ENCODE assay signal across 10 mouse cellular contexts in the genomic region with DNA sequence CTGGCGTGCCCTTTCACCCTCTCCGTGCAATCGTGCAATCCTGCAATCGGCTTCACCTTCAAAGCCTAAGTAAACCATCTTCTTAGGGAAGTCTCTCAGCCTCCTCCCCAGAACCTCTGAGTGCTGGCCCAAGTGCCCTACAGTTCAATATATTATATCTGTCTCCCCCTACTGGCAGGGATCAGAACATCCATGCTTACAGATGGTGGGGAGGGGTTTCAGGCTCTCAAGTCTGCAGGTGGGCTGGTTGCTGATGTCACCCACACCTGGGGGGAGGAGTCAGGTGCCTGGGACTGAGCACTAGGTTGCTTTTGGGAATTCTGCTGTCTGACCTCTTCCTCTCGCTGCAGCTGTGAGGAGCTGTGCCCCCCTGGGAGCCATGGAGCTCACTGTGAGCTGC.
A peak's percentile ranks its signal among the peaks of the same experiment; 100 is the strongest.
DNase-seq lines count a peak whose midpoint lies in the region; ATAC-seq and TF ChIP-seq lines count a peak whose summit lies in the region.
"Had no signal": no experiment of that assay in that cellular context is flagged by ENCODE, and none has a peak within 500 bp of the region (broad histone marks: within the 10 kb centered on the region; RNA-seq: fewer than 3 reads in every experiment).

No protein-coding gene starts in this region.

- H3K36me3 ChIP-seq in heart, embryonic 14.5 days (ENCODE audit: control insufficient read depth, insufficient read depth, low read length): no peaks in the 10 kb centered on the region
- H3K36me3 ChIP-seq in heart, embryonic 10.5 days: no peaks in the 10 kb centered on the region
- peaks cover 0 to 6% of the 10 kb centered on the region in 2 experiments; a peak in 2 of 4 replicates for H3K36me3 ChIP-seq in MEL (ENCODE audit: control insufficient read depth in 1 of 2, insufficient read depth in 2 of 2, low read length in 2 of 2)
- H3K36me3 ChIP-seq in midbrain, postnatal 0 days (ENCODE audit: insufficient read depth, low read length): no peaks in the 10 kb centered on the region
- H3K36me3 ChIP-seq: embryonic facial prominence, embryonic 15.5 days had no signal

- no peak for TF ChIP-seq POLR2A in MEL (IDR thresholded peaks at IDR 0.05; ENCODE audit: control insufficient read depth in 1 of 2, insufficient read depth in 1 of 2, low read depth in 1 of 2, low read length in 2 of 2, poor library complexity in 1 of 2)

- peaks cover 28% of the 10 kb centered on the region for H3K27me3 ChIP-seq in heart, embryonic 14.5 days (ENCODE audit: control insufficient read depth, insufficient read depth, low read length)
- H3K27me3 ChIP-seq in heart, embryonic 10.5 days (ENCODE audit: insufficient read depth, poor library complexity, severe bottlenecking): peaks cover 69% of the 10 kb centered on the region
- no peaks in the 10 kb centered on the region for H3K27me3 ChIP-seq in MEL (ENCODE audit: control insufficient read depth in 1 of 2, insufficient read depth in 2 of 2, low read length in 2 of 2)
- H3K27me3 ChIP-seq in midbrain, postnatal 0 days (ENCODE audit: insufficient read depth, low read length): no peaks in the 10 kb centered on the region

- no peak overlapping the region for H3K4me3 ChIP-seq in heart, embryonic 14.5 days (ENCODE audit: control insufficient read depth in 1 of 2, insufficient read depth in 1 of 2, low read depth in 1 of 2, low read length in 2 of 2)
- no peak overlapping the region for H3K4me3 ChIP-seq in heart, embryonic 10.5 days
- no peak overlapping the region for H3K4me3 ChIP-seq in MEL (ENCODE audit: control insufficient read depth in 1 of 2, insufficient read depth in 1 of 2, low read depth in 2 of 2, low read length in 2 of 2)
- no peak overlapping the region for H3K4me3 ChIP-seq in midbrain, postnatal 0 days (ENCODE audit: low read depth, low read length)
- H3K4me3 ChIP-seq: embryonic facial prominence, embryonic 15.5 days; megakaryocyte, embryonic 14.5 days had no signal

- no peak overlapping the region for H3K27ac ChIP-seq in heart, embryonic 14.5 days (replicated peaks in 1 of 2; ENCODE audit: control insufficient read depth in 1 of 2, insufficient read depth in 1 of 2, low read depth in 2 of 2, low read length in 2 of 2)
- H3K27ac ChIP-seq in heart, embryonic 10.5 days: no peak overlapping the region
- H3K27ac ChIP-seq in MEL (ENCODE audit: control insufficient read depth, low read depth, low read length): no peak overlapping the region
- no peak overlapping the region for H3K27ac ChIP-seq in midbrain, postnatal 0 days (ENCODE audit: low read depth, low read length)
- H3K27ac ChIP-seq: embryonic facial prominence, embryonic 15.5 days had no signal

- 13% methylated on average over 5 of the region's 5 CpGs for WGBS in heart, embryonic 14.5 days
- 16% methylated on average over 5 of the region's 5 CpGs for WGBS in heart, embryonic 10.5 days
- 10% methylated on average over 5 of the region's 5 CpGs for WGBS in midbrain, postnatal 0 days

- H3K4me2 ChIP-seq in heart, embryonic 14.5 days (ENCODE audit: low read length): no peak overlapping the region
- H3K4me2 ChIP-seq in midbrain, postnatal 0 days (ENCODE audit: low read depth, low read length, poor library complexity, severe bottlenecking): no peak overlapping the region
- H3K4me2 ChIP-seq: embryonic facial prominence, embryonic 15.5 days had no signal

- TF ChIP-seq CTCF in MEL (IDR thresholded peaks at IDR 0.05 in 2 of 3, conservative IDR thresholded peaks at IDR 0.05 in 1 of 3; ENCODE audit: control insufficient read depth in 1 of 3, insufficient read depth in 1 of 3, low read depth in 2 of 3, low read length in 3 of 3, poor library complexity in 1 of 3, severe bottlenecking in 1 of 3): peak; percentile 51 to 74 (median 61)
- peak; percentile 78 for TF ChIP-seq CTCF in midbrain, postnatal 0 days (IDR thresholded peaks at IDR 0.05)

- 0 out of 4 replicates have a peak, but pooled peaks cover 0 to 4% of the 10 kb centered on the region in 2 experiments for H3K4me1 ChIP-seq in heart, embryonic 14.5 days (ENCODE audit: control insufficient read depth in 2 of 2, insufficient read depth in 2 of 2, low read length in 2 of 2)
- peaks cover 18% of the 10 kb centered on the region for H3K4me1 ChIP-seq in heart, embryonic 10.5 days
- peaks cover 0 to 9% of the 10 kb centered on the region in 2 experiments; a peak in 2 of 4 replicates for H3K4me1 ChIP-seq in MEL (ENCODE audit: control insufficient read depth in 1 of 2, insufficient read depth in 2 of 2, low read length in 2 of 2)
- peaks cover 9% of the 10 kb centered on the region; the same call in 1 of the 2 replicates for H3K4me1 ChIP-seq in midbrain, postnatal 0 days (ENCODE audit: insufficient read depth, low read length)

- H3K79me2 ChIP-seq in MEL (ENCODE audit: control insufficient read depth, insufficient read depth, low read length, poor library complexity): no peaks in the 10 kb centered on the region

- H3K9ac ChIP-seq in heart, embryonic 14.5 days (ENCODE audit: low read length): no peak overlapping the region
- H3K9ac ChIP-seq in MEL (ENCODE audit: control insufficient read depth, low read depth, low read length, poor library complexity, severe bottlenecking): no peak overlapping the region
- no peak overlapping the region for H3K9ac ChIP-seq in midbrain, postnatal 0 days (replicated peaks; ENCODE audit: low read length, poor library complexity, severe bottlenecking)
- H3K9ac ChIP-seq: embryonic facial prominence, embryonic 15.5 days had no signal

- TF ChIP-seq EP300 in MEL (IDR thresholded peaks at IDR 0.05; ENCODE audit: low read depth in 1 of 2, low read length in 2 of 2): no peak

- intact Hi-C loops in gastrocnemius, postnatal 14 days (cut with DNase I; ENCODE audit: low total_unique reads): loop anchor here (2.0 kb wide), 2 partner anchors 247 to 289 kb away; no protein-coding TSS in a partner anchor

- 0 out of 2 replicates have a peak, but pooled peaks have one; percentile 17 for ATAC-seq in heart, embryonic 14.5 days (ENCODE audit: insufficient number of reproducible peaks, insufficient read depth, low FRiP score, low read depth)
- ATAC-seq in midbrain, postnatal 0 days (ENCODE audit: low FRiP score): no peak
- ATAC-seq in inflammation-experienced regulatory T-cells, adult 6 months: no peak

- no peak for DNase-seq in heart, embryonic 10.5 days (ENCODE audit: low spot score)
- DNase-seq in MEL (ENCODE audit: low read depth, low spot score): peak; percentile 46
- DNase-seq in cerebellum, adult 8-10 months: peak; percentile 67
- peak; percentile 12 for DNase-seq in gastrocnemius, postnatal 14 days
- DNase-seq in layer of hippocampus, adult 9-11 months: peak; percentile 51
- DNase-seq in midbrain, postnatal 0 days (ENCODE audit: low spot score): peak; percentile 77

- TF ChIP-seq RAD21 in MEL (IDR thresholded peaks at IDR 0.05; ENCODE audit: low read depth, low read length): peak; percentile 78

- no peaks in the 10 kb centered on the region for H3K9me3 ChIP-seq in heart, embryonic 14.5 days (ENCODE audit: control insufficient read depth, low read length)
- H3K9me3 ChIP-seq in heart, embryonic 10.5 days: no peaks in the 10 kb centered on the region
- no peaks in the 10 kb centered on the region for H3K9me3 ChIP-seq in MEL (replicated peaks; ENCODE audit: insufficient read depth, low read length)
- no peaks in the 10 kb centered on the region for H3K9me3 ChIP-seq in midbrain, postnatal 0 days (ENCODE audit: low read length)
- H3K9me3 ChIP-seq: embryonic facial prominence, embryonic 15.5 days; megakaryocyte, embryonic 14.5 days had no signal

TF ChIP-seq in MEL, 35 proteins besides CTCF, POLR2A, EP300 and RAD21:
- no peak for TF ChIP-seq SIN3A (IDR thresholded peaks at IDR 0.05; ENCODE audit: low read length)
- TF ChIP-seq MEF2A (IDR thresholded peaks at IDR 0.05; ENCODE audit: extremely low read depth, insufficient replicate concordance, low read depth, low read length, poor library complexity, severe bottlenecking): no peak
- TF ChIP-seq SMC3 (IDR thresholded peaks at IDR 0.05; ENCODE audit: low read depth, low read length): peak; percentile 71
- no peak for TF ChIP-seq JUND (IDR thresholded peaks at IDR 0.05; ENCODE audit: low read depth, low read length)
- TF ChIP-seq POLR2AphosphoS5 (IDR thresholded peaks at IDR 0.05; ENCODE audit: borderline replicate concordance, low read depth, low read length): no peak
- TF ChIP-seq RCOR1 (IDR thresholded peaks at IDR 0.05; ENCODE audit: low read depth, low read length): no peak
- peak; percentile 54 for TF ChIP-seq ZC3H11A (IDR thresholded peaks at IDR 0.05; ENCODE audit: low read depth, low read length)
- no peak for TF ChIP-seq TBP (IDR thresholded peaks at IDR 0.05; ENCODE audit: low read depth, low read length)
- TF ChIP-seq NRF1 (IDR thresholded peaks at IDR 0.05; ENCODE audit: insufficient read depth, low read depth, low read length, poor library complexity, severe bottlenecking): no peak
- no peak for TF ChIP-seq ZKSCAN1 (IDR thresholded peaks at IDR 0.05; ENCODE audit: low read depth, low read length)
TF ChIP-seq in MEL: peak in this region for 2.
